Mouse (Mus musculus) heart, adult 2 months (tissue): ENCODE data around the gene Bclaf3.

Experiments
- CTCF ChIP-seq: fragments of 200-600 bp; IDR thresholded peaks from 2 replicates; pipeline ENCODE4 v1.8.1; 2022; ENCODE audit warnings: antibody characterized with exemption, mild to moderate bottlenecking, moderate library complexity
- EP300 ChIP-seq: fragments of 200-500 bp; IDR thresholded peaks from 2 replicates; pipeline ENCODE4 v1.6.1; 2011; ENCODE audit warnings: low read depth, low read length, control low read depth; ENCODE audit not compliant: insufficient read depth
- POLR2A ChIP-seq: fragments of 200-500 bp; IDR thresholded peaks from 2 replicates; pipeline ENCODE4 v1.6.1; 2011; ENCODE audit warnings: mild to moderate bottlenecking, low read depth, low read length, control low read depth; ENCODE audit not compliant: insufficient read depth

GRCm38 (mm10) chrX:159626907-159627587, 100.6 kb downstream of the Bclaf3 start, which contains the start of gene Sh3kbp1:
- TF ChIP-seq POLR2A, result 0 out of 2 replicates have a peak, but pooled peaks have one; percentile 19
- TF ChIP-seq CTCF, result peak; percentile 60
- no peak for TF ChIP-seq EP300
